Mouse (Mus musculus) splenic B cell, adult 2 months (primary cell): ENCODE results near the gene Secisbp2l.

Experiments
- DNase-seq: peaks from one replicate; pipeline ENCODE4 v3.0.0-alpha.2; 2011; ENCODE audit warnings: low read depth, low spot score
- H3K27me3 ChIP-seq: 2 replicates; pipeline ENCODE4 v1.6.1; 2012; ENCODE audit warnings: mild to moderate bottlenecking, low read length, moderate library complexity, mixed read lengths; ENCODE audit not compliant: control insufficient read depth, poor library complexity, insufficient read depth, severe bottlenecking
- H3K36me3 ChIP-seq: 2 replicates; pipeline ENCODE4 v1.6.1; 2012; ENCODE audit warnings: mild to moderate bottlenecking, low read length, moderate library complexity, mixed read lengths; ENCODE audit not compliant: control insufficient read depth, poor library complexity, insufficient read depth, severe bottlenecking

Secisbp2l gene

DNA sequence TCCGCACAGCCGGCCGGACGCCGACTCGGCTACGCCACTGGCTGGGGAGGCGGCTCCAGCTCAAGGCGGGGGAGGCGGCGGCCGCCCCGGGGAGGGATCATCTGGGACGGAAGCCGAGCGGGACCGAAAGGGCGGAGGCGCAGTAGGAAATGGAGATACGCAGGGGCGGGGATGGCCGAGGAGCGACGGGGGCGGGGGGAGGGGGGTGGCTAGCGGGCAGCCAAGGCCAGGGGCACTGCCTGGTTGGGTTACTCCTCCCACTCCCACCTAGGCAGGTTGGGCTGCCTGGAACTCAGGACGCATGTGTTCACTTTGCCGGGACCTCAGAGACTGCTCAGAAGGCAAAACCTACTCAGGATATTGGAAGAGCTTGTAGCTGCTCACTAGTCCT is at the start of gene Secisbp2l:
TSS of gene Secisbp2l (minus strand) at position 152 of the 391 bp plus-strand sequence.
- Histone ChIP-seq H3K27me3 (no peaks in the 10 kb centered on the region), H3K36me3 (no peaks in the 10 kb centered on the region)
- peak; percentile 86 for DNase-seq

DNA sequence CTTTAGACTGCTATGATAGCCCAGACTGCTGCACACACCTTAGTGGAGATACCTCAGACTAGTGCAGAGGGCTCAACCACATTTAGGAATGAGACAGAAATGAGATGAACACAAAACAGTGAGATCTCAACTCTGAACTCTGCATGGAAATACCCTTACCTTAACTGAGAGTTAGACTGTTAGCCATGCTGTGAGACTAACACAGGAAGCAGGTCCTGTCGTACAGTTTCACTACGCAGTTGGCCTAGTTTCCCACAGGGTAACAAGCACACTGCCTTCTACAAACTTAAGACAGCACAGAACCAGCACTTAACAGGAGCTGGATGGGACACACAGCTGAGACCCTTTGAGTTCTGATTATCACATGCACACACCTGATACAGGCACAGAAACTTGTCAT is 47.3 kb upstream of the Secisbp2l start:
- DNase-seq: no peak
- Histone ChIP-seq H3K36me3 (peaks cover 10% of the 10 kb centered on the region; the same call in 1 of the 2 replicates), H3K27me3 (no peaks in the 10 kb centered on the region)

DNA sequence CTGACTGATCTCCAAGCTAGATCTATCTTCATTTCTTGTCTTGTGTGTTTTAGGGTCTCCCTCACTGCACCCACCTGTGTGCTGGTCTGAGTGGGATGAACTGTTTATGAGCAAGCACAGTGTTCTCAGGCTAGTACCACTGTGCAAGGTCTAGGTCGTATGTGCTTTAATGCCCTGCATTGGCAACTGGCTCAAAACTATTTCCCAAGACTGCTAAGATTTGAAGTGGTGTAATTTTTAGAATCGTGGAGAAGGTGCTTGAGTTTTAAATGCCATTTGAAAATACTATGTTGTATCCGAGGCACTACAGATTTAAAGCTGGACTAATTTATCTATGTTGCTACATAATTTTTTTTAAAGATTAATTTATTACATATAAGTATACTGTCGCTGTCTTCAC is 45.2 kb upstream of the Secisbp2l start:
- DNase-seq: no peak
- H3K27me3 ChIP-seq: no peaks in the 10 kb centered on the region
- no peaks in the 10 kb centered on the region for H3K36me3 ChIP-seq

DNA sequence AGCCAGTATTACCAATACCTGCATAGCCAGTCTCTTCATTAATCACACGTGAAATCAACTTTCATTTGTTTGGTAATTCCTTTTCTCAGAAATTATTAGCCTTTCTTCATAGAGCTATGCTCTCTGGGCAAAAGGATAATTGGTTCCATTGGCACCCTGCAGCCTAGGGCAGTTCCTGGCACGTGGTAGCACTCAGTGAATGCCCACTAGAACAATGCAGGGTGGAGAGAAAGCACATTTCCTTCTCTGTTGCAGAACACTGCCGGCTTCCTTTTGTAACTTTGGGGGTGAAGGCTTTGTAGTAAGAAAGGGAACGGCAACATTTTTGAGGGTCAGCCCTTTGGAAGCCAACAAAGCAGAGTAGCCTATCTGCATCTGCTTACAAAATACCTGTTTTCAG is 43.5 kb upstream of the Secisbp2l start:
- Histone ChIP-seq H3K36me3 (no peaks in the 10 kb centered on the region), H3K27me3 (no peaks in the 10 kb centered on the region)
- DNase-seq: no peak

GRCm38 (mm10) chr2:125820397-125820796 is 37.7 kb upstream of the Secisbp2l start:
- H3K27me3 ChIP-seq: no peaks in the 10 kb centered on the region
- no peak for DNase-seq
- no peaks in the 10 kb centered on the region for H3K36me3 ChIP-seq

DNA sequence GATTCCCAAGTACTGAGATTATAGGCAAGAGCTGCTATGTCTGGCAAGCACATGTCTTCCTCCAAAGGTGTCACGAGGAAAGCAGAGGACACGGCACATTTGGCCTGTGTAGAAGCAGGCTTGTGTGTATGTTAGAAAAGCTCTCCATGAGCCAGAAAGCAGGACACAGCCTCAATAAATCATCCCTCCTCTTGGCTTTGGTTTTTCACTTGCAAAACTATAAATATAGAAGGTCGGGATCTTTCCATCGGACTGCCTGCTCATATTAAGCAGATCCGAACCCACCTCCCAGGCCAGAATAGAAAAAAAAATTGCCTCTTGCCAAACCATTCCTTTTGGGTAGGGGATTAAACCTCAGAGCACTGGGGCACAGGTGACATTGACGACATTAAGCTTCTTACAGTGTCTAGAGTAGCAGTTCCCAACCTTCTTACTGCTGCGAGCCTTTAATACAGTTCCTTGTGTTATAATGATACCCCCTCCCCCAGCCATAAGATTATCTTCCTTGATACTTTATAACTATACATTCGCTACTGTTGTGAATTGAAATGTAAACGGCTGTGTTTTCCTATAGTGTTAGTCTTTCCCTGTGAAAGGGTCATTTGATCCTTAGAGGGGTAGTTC is 31.4 kb upstream of the Secisbp2l start:
- Histone ChIP-seq H3K36me3 (no peaks in the 10 kb centered on the region), H3K27me3 (no peaks in the 10 kb centered on the region)
- DNase-seq: no peak

- DNase-seq: no peak
- Histone ChIP-seq H3K27me3 (no peaks in the 10 kb centered on the region), H3K36me3 (no peaks in the 10 kb centered on the region)
These were observed 28.7 kb upstream of the Secisbp2l start for GRCm38 (mm10) chr2:125811332-125811731.

DNA sequence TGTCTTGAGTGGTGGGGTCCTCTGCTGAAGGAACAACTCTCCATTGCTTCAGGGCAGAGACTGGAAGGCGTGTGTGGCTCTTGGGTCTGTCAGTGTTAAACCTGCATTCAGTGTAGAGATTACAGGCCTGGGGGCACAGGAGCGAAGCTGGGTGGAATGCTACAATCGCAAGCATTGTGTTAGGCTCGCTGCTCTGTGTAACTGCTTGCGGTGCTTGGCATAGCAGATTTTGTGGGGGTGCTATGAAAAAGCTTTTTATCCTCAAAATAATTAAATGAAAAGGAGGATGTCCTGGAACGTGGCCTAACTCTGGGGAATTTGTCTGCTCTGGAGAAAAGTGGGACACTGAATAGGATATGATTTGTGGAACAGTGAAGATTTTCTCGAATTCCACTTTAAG is 26.9 kb upstream of the Secisbp2l start:
- no peak for DNase-seq
- no peaks in the 10 kb centered on the region for H3K36me3 ChIP-seq
- no peaks in the 10 kb centered on the region for H3K27me3 ChIP-seq

DNA sequence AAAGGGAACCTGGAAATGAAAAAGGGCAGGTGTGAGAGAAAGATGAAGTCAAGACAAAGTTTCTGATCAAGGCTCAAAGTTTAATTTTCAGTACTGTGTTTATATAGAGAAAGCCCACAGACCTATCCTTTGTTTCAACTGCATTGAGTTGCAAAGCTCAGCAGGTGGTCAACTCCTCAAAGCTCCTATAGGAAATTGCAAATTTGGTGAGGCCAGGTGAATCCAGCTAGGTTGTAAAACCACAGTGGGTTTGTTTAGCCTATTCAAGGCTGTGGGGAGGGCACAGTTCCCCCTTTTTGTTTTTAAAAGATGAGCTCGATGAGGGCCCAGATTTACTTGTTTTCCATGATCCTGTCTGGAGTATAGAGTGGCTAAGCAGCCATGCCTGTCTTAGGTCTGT is 23.2 kb upstream of the Secisbp2l start:
- no peaks in the 10 kb centered on the region for H3K36me3 ChIP-seq
- no peak for DNase-seq
- no peaks in the 10 kb centered on the region for H3K27me3 ChIP-seq

DNA sequence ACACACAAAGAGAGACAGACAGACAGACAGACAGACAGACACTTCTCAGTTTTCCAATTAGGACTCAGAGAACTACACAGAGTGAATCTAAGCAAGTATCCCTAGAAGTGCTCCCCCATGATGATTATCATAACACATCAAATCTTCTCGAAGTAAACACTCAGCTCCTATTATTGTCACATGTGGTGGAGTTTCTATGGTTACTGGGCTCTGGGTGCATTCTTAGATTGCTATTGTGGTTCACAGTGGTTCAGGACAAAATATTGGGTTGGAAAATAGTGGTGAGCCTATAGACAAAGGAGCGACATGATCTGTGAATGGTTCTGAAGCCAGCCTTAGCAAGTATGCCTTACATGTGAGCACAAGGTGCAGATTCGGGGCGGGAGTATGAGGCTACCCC is 19.3 kb upstream of the Secisbp2l start:
- DNase-seq: no peak
- Histone ChIP-seq H3K36me3 (no peaks in the 10 kb centered on the region), H3K27me3 (no peaks in the 10 kb centered on the region)

DNA sequence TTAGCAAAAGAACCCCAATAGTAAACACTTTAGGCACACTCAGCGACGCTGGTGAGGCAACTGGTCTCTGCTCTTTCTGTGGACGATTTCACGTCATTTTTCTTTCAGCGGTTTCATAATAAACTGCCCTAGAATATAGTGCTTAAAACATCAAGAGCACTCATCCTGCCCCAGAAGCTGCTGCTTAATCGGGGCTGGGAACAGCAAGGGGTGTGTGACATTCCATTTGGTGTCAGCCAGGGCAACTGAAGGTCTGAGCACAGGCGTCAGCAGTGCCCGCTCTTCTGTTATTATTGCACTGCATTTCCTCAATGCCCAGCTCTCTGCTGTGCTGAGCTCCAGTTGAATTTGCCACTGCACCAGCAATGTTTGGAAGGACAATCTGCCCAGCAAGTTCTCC is 18.4 kb upstream of the Secisbp2l start:
- DNase-seq: no peak
- Histone ChIP-seq H3K36me3 (no peaks in the 10 kb centered on the region), H3K27me3 (no peaks in the 10 kb centered on the region)

- DNase-seq: no peak
- Histone ChIP-seq H3K27me3 (no peaks in the 10 kb centered on the region), H3K36me3 (no peaks in the 10 kb centered on the region)
These were observed 17.8 kb upstream of the Secisbp2l start for GRCm38 (mm10) chr2:125800428-125800827.

- Histone ChIP-seq H3K27me3 (no peaks in the 10 kb centered on the region), H3K36me3 (no peaks in the 10 kb centered on the region)
- DNase-seq: no peak
These were observed 15.2 kb upstream of the Secisbp2l start for GRCm38 (mm10) chr2:125797872-125798271.

- no peaks in the 10 kb centered on the region for H3K36me3 ChIP-seq
- H3K27me3 ChIP-seq: no peaks in the 10 kb centered on the region
- no peak for DNase-seq
These were observed 12.4 kb upstream of the Secisbp2l start for GRCm38 (mm10) chr2:125795118-125795517.

GRCm38 (mm10) chr2:125794166-125794565 is 11.5 kb upstream of the Secisbp2l start:
- Histone ChIP-seq H3K36me3 (no peaks in the 10 kb centered on the region), H3K27me3 (no peaks in the 10 kb centered on the region)
- no peak for DNase-seq

- no peak for DNase-seq
- Histone ChIP-seq H3K36me3 (no peaks in the 10 kb centered on the region), H3K27me3 (no peaks in the 10 kb centered on the region)
These were observed 10.2 kb upstream of the Secisbp2l start for GRCm38 (mm10) chr2:125792879-125793261.
